In genomic region chr12:21139560-21139959, GRCm38 (mm10) we compare ENCODE assay signal across 8 mouse cellular contexts.
A peak's percentile ranks its signal among the peaks of the same experiment; 100 is the strongest.
DNase-seq lines count a peak whose midpoint lies in the region; ATAC-seq lines count a peak whose summit lies in the region.
"Had no signal": no experiment of that assay in that cellular context is flagged by ENCODE, and none has a peak within 500 bp of the region (broad histone marks: within the 10 kb centered on the region; RNA-seq: fewer than 3 reads in every experiment).

No protein-coding gene starts in this region.

- ATAC-seq in hindbrain, embryonic 14.5 days (ENCODE audit: low FRiP score): no peak
- no peak for ATAC-seq in hindbrain, embryonic 16.5 days
- ATAC-seq in megakaryocyte, adult 5-6 weeks (ENCODE audit: poor library complexity, severe bottlenecking): no peak
- ATAC-seq in forebrain, embryonic 16.5 days: peak; percentile 11; the same call in 1 of the 2 replicates
- peak; percentile 36; the same call in 1 of the 2 replicates for ATAC-seq in neural tube, embryonic 14.5 days (ENCODE audit: low read depth)

- no peaks in the 10 kb centered on the region for H3K9me3 ChIP-seq in hindbrain, embryonic 14.5 days (ENCODE audit: control insufficient read depth, low read length)
- H3K9me3 ChIP-seq in hindbrain, embryonic 16.5 days (ENCODE audit: control insufficient read depth, low read length): no peaks in the 10 kb centered on the region
- no peaks in the 10 kb centered on the region for H3K9me3 ChIP-seq in megakaryocyte, embryonic 14.5 days
- no peaks in the 10 kb centered on the region for H3K9me3 ChIP-seq in forebrain, embryonic 16.5 days (ENCODE audit: control insufficient read depth, low read length)
- H3K9me3 ChIP-seq in neural tube, embryonic 14.5 days (ENCODE audit: control insufficient read depth, low read length): no peaks in the 10 kb centered on the region
- H3K9me3 ChIP-seq: embryonic facial prominence, embryonic 13.5 days had no signal

- no peak overlapping the region for H3K4me2 ChIP-seq in hindbrain, embryonic 14.5 days (replicated peaks)
- H3K4me2 ChIP-seq in hindbrain, embryonic 16.5 days (ENCODE audit: low read length): no peak overlapping the region
- peak overlapping the region; percentile 22; the same call in 1 of the 2 replicates for H3K4me2 ChIP-seq in forebrain, embryonic 16.5 days (ENCODE audit: low read length)
- H3K4me2 ChIP-seq in neural tube, embryonic 14.5 days (ENCODE audit: low read depth, low read length): no peak overlapping the region
- H3K4me2 ChIP-seq: embryonic facial prominence, embryonic 13.5 days had no signal

- H3K4me3 ChIP-seq in hindbrain, embryonic 14.5 days (replicated peaks; ENCODE audit: low read length): no peak overlapping the region
- H3K4me3 ChIP-seq in hindbrain, embryonic 16.5 days (ENCODE audit: low read length): no peak overlapping the region
- H3K4me3 ChIP-seq in megakaryocyte, embryonic 14.5 days (replicated peaks): peak overlapping the region; percentile 51
- H3K4me3 ChIP-seq in forebrain, embryonic 16.5 days (replicated peaks; ENCODE audit: low read length): no peak overlapping the region
- no peak overlapping the region for H3K4me3 ChIP-seq in neural tube, embryonic 14.5 days (ENCODE audit: low read depth, low read length)
- H3K4me3 ChIP-seq: embryonic facial prominence, embryonic 13.5 days had no signal

- 51% methylated on average over 4 of the region's 4 CpGs for WGBS in hindbrain, embryonic 14.5 days
- 46% methylated on average over 4 of the region's 4 CpGs for WGBS in hindbrain, embryonic 16.5 days
- 57% methylated on average over 4 of the region's 4 CpGs for WGBS in forebrain, embryonic 16.5 days
- WGBS in neural tube, embryonic 14.5 days: 28% methylated on average over 4 of the region's 4 CpGs

- no peak for DNase-seq in hindbrain, embryonic 14.5 days (ENCODE audit: low spot score)
- no peak for DNase-seq in cerebellum, postnatal 4 days (ENCODE audit: low spot score in 2 of 2)

- no peaks in the 10 kb centered on the region for H3K27me3 ChIP-seq in hindbrain, embryonic 14.5 days (ENCODE audit: control insufficient read depth, insufficient read depth, low read length)
- H3K27me3 ChIP-seq in hindbrain, embryonic 16.5 days (replicated peaks; ENCODE audit: control insufficient read depth, insufficient read depth, low read length): no peaks in the 10 kb centered on the region
- no peaks in the 10 kb centered on the region for H3K27me3 ChIP-seq in megakaryocyte, embryonic 14.5 days (replicated peaks)
- H3K27me3 ChIP-seq in forebrain, embryonic 16.5 days (replicated peaks; ENCODE audit: control insufficient read depth, insufficient read depth, low read length): no peaks in the 10 kb centered on the region
- no peaks in the 10 kb centered on the region for H3K27me3 ChIP-seq in neural tube, embryonic 14.5 days (ENCODE audit: control insufficient read depth, insufficient read depth, low read length)
- H3K27me3 ChIP-seq: embryonic facial prominence, embryonic 13.5 days had no signal

- H3K36me3 ChIP-seq in hindbrain, embryonic 14.5 days (replicated peaks; ENCODE audit: control insufficient read depth, insufficient read depth): no peaks in the 10 kb centered on the region
- no peaks in the 10 kb centered on the region for H3K36me3 ChIP-seq in hindbrain, embryonic 16.5 days (ENCODE audit: control insufficient read depth, insufficient read depth, low read length)
- peaks cover 15% of the 10 kb centered on the region for H3K36me3 ChIP-seq in megakaryocyte, embryonic 14.5 days (replicated peaks; ENCODE audit: low read length)
- no peaks in the 10 kb centered on the region for H3K36me3 ChIP-seq in forebrain, embryonic 16.5 days (ENCODE audit: control insufficient read depth, insufficient read depth)
- H3K36me3 ChIP-seq in neural tube, embryonic 14.5 days (ENCODE audit: control insufficient read depth, insufficient read depth, low read length): no peaks in the 10 kb centered on the region
- H3K36me3 ChIP-seq: embryonic facial prominence, embryonic 13.5 days had no signal

- peak overlapping the region; percentile 43; the same call in 1 of the 2 replicates for H3K27ac ChIP-seq in hindbrain, embryonic 14.5 days
- H3K27ac ChIP-seq in hindbrain, embryonic 16.5 days (ENCODE audit: low read depth, low read length): no peak overlapping the region
- H3K27ac ChIP-seq in forebrain, embryonic 16.5 days (ENCODE audit: low read length): peak overlapping the region; percentile 45
- no peak overlapping the region for H3K27ac ChIP-seq in neural tube, embryonic 14.5 days (ENCODE audit: low read depth, low read length)
- H3K27ac ChIP-seq: embryonic facial prominence, embryonic 13.5 days had no signal

- H3K4me1 ChIP-seq in hindbrain, embryonic 14.5 days (replicated peaks; ENCODE audit: control insufficient read depth, insufficient read depth, low read length): peaks cover 23% of the 10 kb centered on the region
- peaks cover 22% of the 10 kb centered on the region for H3K4me1 ChIP-seq in hindbrain, embryonic 16.5 days (ENCODE audit: control insufficient read depth, insufficient read depth, low read depth, low read length)
- peaks cover 97% of the 10 kb centered on the region for H3K4me1 ChIP-seq in megakaryocyte, embryonic 14.5 days
- H3K4me1 ChIP-seq in forebrain, embryonic 16.5 days (replicated peaks; ENCODE audit: control insufficient read depth, insufficient read depth, low read length): peaks cover 57% of the 10 kb centered on the region
- peaks cover 36% of the 10 kb centered on the region for H3K4me1 ChIP-seq in neural tube, embryonic 14.5 days (ENCODE audit: control insufficient read depth, insufficient read depth, low read length)

- H3K9ac ChIP-seq in hindbrain, embryonic 14.5 days: no peak overlapping the region
- no peak overlapping the region for H3K9ac ChIP-seq in hindbrain, embryonic 16.5 days (ENCODE audit: low read depth, low read length)
- H3K9ac ChIP-seq in forebrain, embryonic 16.5 days (replicated peaks; ENCODE audit: low read depth, low read length): no peak overlapping the region
- no peak overlapping the region for H3K9ac ChIP-seq in neural tube, embryonic 14.5 days (replicated peaks; ENCODE audit: low read depth, low read length)
- H3K9ac ChIP-seq: embryonic facial prominence, embryonic 13.5 days had no signal

Comparison
In these comparisons a context has a peak if more than half of its experiments do, and no peak if none do; other contexts are left out.
1. H3K27ac ChIP-seq: peak in hindbrain, embryonic 14.5 days (single experiment) and forebrain, embryonic 16.5 days (single experiment); none in hindbrain, embryonic 16.5 days (single experiment) and neural tube, embryonic 14.5 days (single experiment).
2. ATAC-seq: peak in forebrain, embryonic 16.5 days (single experiment) and neural tube, embryonic 14.5 days (single experiment); none in hindbrain, embryonic 14.5 days (single experiment), hindbrain, embryonic 16.5 days (single experiment) and megakaryocyte, adult 5-6 weeks (single experiment).